Mouse (Mus musculus) myocyte (in vitro differentiated cells): ENCODE data around the gene Zfp58. TPM values are rescaled to one million over a fixed set of nuclear protein-coding genes. Genes with fewer than 3 reads are reported as not detected.
"Not testable (repeated sequence)": the region's sequence is repeated elsewhere in the genome, so short reads cannot be mapped to it uniquely, and the experiment has no call there.

Experiments
- H3K27me3 ChIP-seq: one replicate; pipeline ENCODE4 v1.6.1; 2011; ENCODE audit not compliant: control insufficient read depth, insufficient read depth, insufficient read length
- H3K36me3 ChIP-seq: one replicate; pipeline ENCODE4 v1.6.1; 2011; ENCODE audit not compliant: control insufficient read depth, insufficient read depth
- H3K4me2 ChIP-seq: one replicate; pipeline ENCODE4 v1.6.1; 2011; ENCODE audit warnings: low read depth, control low read depth
- H3K4me3 ChIP-seq: one replicate; pipeline ENCODE4 v1.5.1; 2011; ENCODE audit warnings: mild to moderate bottlenecking, control low read depth, moderate library complexity
- H3K79me2 ChIP-seq: one replicate; pipeline ENCODE4 v1.6.1; 2011; ENCODE audit not compliant: control insufficient read depth, insufficient read depth
- H3ac ChIP-seq: one replicate; pipeline ENCODE4 v1.6.1; 2011; ENCODE audit not compliant: control insufficient read depth, insufficient read length
- CEBPB ChIP-seq: IDR thresholded peaks from 2 replicates; pipeline ENCODE4 v1.6.1; 2011; ENCODE audit warnings: mild to moderate bottlenecking, moderate library complexity; ENCODE audit not compliant: poor library complexity, insufficient read depth, severe bottlenecking
- E2F4 ChIP-seq: IDR thresholded peaks from one replicate; pipeline ENCODE4 v1.6.1; 2011; ENCODE audit warnings: mild to moderate bottlenecking, control low read depth, moderate library complexity; ENCODE audit not compliant: insufficient read depth
- MAX ChIP-seq: IDR thresholded peaks from one replicate; pipeline ENCODE4 v1.6.1; 2011; ENCODE audit warnings: low read depth, mild to moderate bottlenecking, control low read depth
- MYOD1 ChIP-seq, 3 experiments: IDR thresholded peaks; one replicate each; pipeline ENCODE4 v1.6.1; 2011; ENCODE audit warnings: control low read depth in 2 of 3, low read depth in 2 of 3, mild to moderate bottlenecking in 2 of 3, moderate library complexity in 1 of 3; ENCODE audit not compliant: insufficient read length in 2 of 3, control insufficient read depth in 1 of 3
- MYOG ChIP-seq, 3 experiments: IDR thresholded peaks; one replicate each; pipeline ENCODE4 v1.6.1; 2011; ENCODE audit warnings: control low read depth in 2 of 3, low read depth in 2 of 3, mild to moderate bottlenecking in 2 of 3; ENCODE audit not compliant: insufficient read length in 2 of 3, control insufficient read depth in 1 of 3, insufficient read depth in 1 of 3
- POLR2A ChIP-seq: IDR thresholded peaks from one replicate; pipeline ENCODE4 v1.6.1; 2011; ENCODE audit warnings: low read depth, mild to moderate bottlenecking, control low read depth, moderate library complexity; ENCODE audit not compliant: insufficient read length
- POLR2AphosphoS2 ChIP-seq: IDR thresholded peaks from one replicate; pipeline ENCODE4 v1.6.1; 2011; ENCODE audit warnings: low read depth, control low read depth; ENCODE audit not compliant: insufficient read length
- REST ChIP-seq: IDR thresholded peaks from one replicate; pipeline ENCODE4 v1.6.1; 2011; ENCODE audit warnings: mild to moderate bottlenecking, control low read depth, moderate library complexity; ENCODE audit not compliant: insufficient read depth, insufficient read length
- SRF ChIP-seq: IDR thresholded peaks from one replicate; pipeline ENCODE4 v1.6.1; 2011; ENCODE audit warnings: low read depth; ENCODE audit not compliant: control insufficient read depth, insufficient read length
- TCF12 ChIP-seq: IDR thresholded peaks from one replicate; pipeline ENCODE4 v1.6.1; 2011; ENCODE audit warnings: mild to moderate bottlenecking, control low read depth; ENCODE audit not compliant: poor library complexity, insufficient read depth, severe bottlenecking
- TCF3 ChIP-seq: IDR thresholded peaks from one replicate; pipeline ENCODE4 v1.6.1; 2011; ENCODE audit warnings: low read depth, control low read depth; ENCODE audit not compliant: insufficient read length
- USF1 ChIP-seq: IDR thresholded peaks from one replicate; pipeline ENCODE4 v1.6.1; 2011; ENCODE audit warnings: low read depth, mild to moderate bottlenecking, control low read depth, moderate library complexity
- polyA plus RNA-seq: library from polyadenylated mRNA; unstranded; fragments of >200 nt; fragmentation: generic; extraction: Trizol; gene quantifications from one replicate; pipeline ENCODE4 v1.2.1, GENCODE M21; 2012; ENCODE audit warnings: missing spikeins

Zfp58 gene
- polyA plus RNA-seq, 1 experiment: 1.6 TPM

GRCm38 (mm10) chr13:67495631-67496030 lies 4.7 kb downstream of the Zfp58 start:
- Histone ChIP-seq H3K79me2 (no peaks in the 10 kb centered on the region), H3K4me2 (no peak overlapping the region), H3K27me3 (no peaks in the 10 kb centered on the region), H3ac (no peak overlapping the region), H3K36me3 (peaks cover 33% of the 10 kb centered on the region), H3K4me3 (no peak overlapping the region)
- TF ChIP-seq USF1 (no peak), SRF (no peak), REST (no peak), E2F4 (no peak), TCF12 (no peak), MYOG (IDR thresholded peaks at IDR 0.05; ENCODE audit: control insufficient read depth in 1 of 3, insufficient read depth in 1 of 3, insufficient read length in 2 of 3, low read depth in 2 of 3) (no peak), POLR2A (no peak), POLR2AphosphoS2 (no peak), MAX (no peak), MYOD1 (IDR thresholded peaks at IDR 0.05; ENCODE audit: control insufficient read depth in 1 of 3, insufficient read length in 2 of 3, low read depth in 2 of 3) (no peak), TCF3 (no peak), CEBPB (no peak)

- TF ChIP-seq CEBPB (no peak), SRF (no peak), TCF3 (no peak), MYOD1 (IDR thresholded peaks at IDR 0.05; ENCODE audit: control insufficient read depth in 1 of 3, insufficient read length in 2 of 3, low read depth in 2 of 3) (no peak), E2F4 (no peak), POLR2AphosphoS2 (no peak), REST (no peak), MAX (no peak), POLR2A (no peak), TCF12 (no peak), MYOG (IDR thresholded peaks at IDR 0.05; ENCODE audit: control insufficient read depth in 1 of 3, insufficient read depth in 1 of 3, insufficient read length in 2 of 3, low read depth in 2 of 3) (no peak), USF1 (no peak)
- H3K79me2 ChIP-seq: no peaks in the 10 kb centered on the region
- H3K4me2 ChIP-seq: peak overlapping the region; percentile 93
- H3K36me3 ChIP-seq: peaks cover 3% of the 10 kb centered on the region
- no peaks in the 10 kb centered on the region for H3K27me3 ChIP-seq
- H3ac ChIP-seq: peak overlapping the region; percentile 51
- H3K4me3 ChIP-seq: peak overlapping the region; percentile 47
Observed at GRCm38 (mm10) chr13:67484424-67484811, 15.9 kb downstream of the Zfp58 start.

- Histone ChIP-seq H3K4me3 (peak within 1 kb of the TSS; percentile 47), H3K4me2 (peak within 1 kb of the TSS; percentile 93), H3K27me3 (no peaks in the 10 kb centered on the region), H3ac (peak within 1 kb of the TSS; percentile 51), H3K79me2 (no peaks in the 10 kb centered on the region), H3K36me3 (peaks cover 3% of the 10 kb centered on the region)
- peak; percentile 47 for TF ChIP-seq POLR2A
- TF ChIP-seq TCF12: no peak
- peak; percentile 29; the same call in 1 of the 2 replicates for TF ChIP-seq CEBPB
- TF ChIP-seq USF1: no peak
Observed at GRCm38 (mm10) chr13:67483625-67484423, 16.5 kb downstream of the Zfp58 start, which contains the start of gene Zfp874b. Zfp874b (minus strand) TSS chr13:67484258.

GRCm38 (mm10) chr13:67481528-67481927 lies 18.8 kb downstream of the Zfp58 start:
- H3K4me2 ChIP-seq: no peak overlapping the region
- H3K36me3 ChIP-seq: peaks cover 3% of the 10 kb centered on the region
- H3ac ChIP-seq: no peak overlapping the region
- no peak for TF ChIP-seq TCF12
- no peak for TF ChIP-seq REST
- TF ChIP-seq POLR2A: no peak
- no peak for TF ChIP-seq MYOD1 (IDR thresholded peaks at IDR 0.05; ENCODE audit: control insufficient read depth in 1 of 3, insufficient read length in 2 of 3, low read depth in 2 of 3)
- H3K79me2 ChIP-seq: no peaks in the 10 kb centered on the region
- no peaks in the 10 kb centered on the region for H3K27me3 ChIP-seq
- no peak overlapping the region for H3K4me3 ChIP-seq

GRCm38 (mm10) chr13:67469274-67469673 lies 31.1 kb downstream of the Zfp58 start:
- TF ChIP-seq POLR2A (no peak), MYOG (IDR thresholded peaks at IDR 0.05; ENCODE audit: control insufficient read depth in 1 of 3, insufficient read depth in 1 of 3, insufficient read length in 2 of 3, low read depth in 2 of 3) (no peak), MAX (no peak)
- H3K79me2 ChIP-seq: no peaks in the 10 kb centered on the region
- no peak overlapping the region for H3K4me2 ChIP-seq
- no peaks in the 10 kb centered on the region for H3K27me3 ChIP-seq
- H3K4me3 ChIP-seq: no peak overlapping the region
- H3ac ChIP-seq: no peak overlapping the region
- H3K36me3 ChIP-seq: peaks cover 12% of the 10 kb centered on the region

- not testable (repeated sequence) for H3K27me3 ChIP-seq, H3ac ChIP-seq, H3K4me3 ChIP-seq, H3K79me2 ChIP-seq, H3K36me3 ChIP-seq, H3K4me2 ChIP-seq
Observed at GRCm38 (mm10) chr13:67463506-67464185, 36.7 kb downstream of the Zfp58 start.
